Mouse (Mus musculus): ENCODE data around the gene Necab3. TPM values are rescaled to one million over a fixed set of nuclear protein-coding genes. Genes with fewer than 3 reads are reported as not detected.

Necab3 gene
- polyA plus RNA-seq, 1 experiment from 2014 or later: 0.73 TPM

- no peaks in the 10 kb centered on the region for H3K4me1 ChIP-seq (ENCODE audit: control insufficient read depth, low read depth, low read length)
- no peaks in the 10 kb centered on the region for H3K27me3 ChIP-seq (ENCODE audit: control insufficient read depth, insufficient read depth, low read depth, low read length)
- H3K4me2 ChIP-seq (ENCODE audit: low read depth, low read length): no peak overlapping the region
- no peak overlapping the region for H3K4me3 ChIP-seq (ENCODE audit: low read depth, low read length)
- no peaks in the 10 kb centered on the region for H3K9me3 ChIP-seq (replicated peaks; ENCODE audit: control insufficient read depth, low read length)
- H3K9ac ChIP-seq (ENCODE audit: low read depth, low read length): no peak overlapping the region
- 77% methylated on average over 5 of the region's 5 CpGs for WGBS (ENCODE audit: insufficient replicate concordance)
- no peak for ATAC-seq (ENCODE audit: low read depth)
- peaks cover under 1% of the 10 kb centered on the region; the same call in 1 of the 2 replicates for H3K36me3 ChIP-seq (ENCODE audit: control insufficient read depth, insufficient read depth)
- no peak overlapping the region for H3K27ac ChIP-seq (ENCODE audit: low read length)
These were observed 41.3 kb downstream of the Necab3 start for GRCm38 (mm10) chr2:154517424-154517823.

DNA sequence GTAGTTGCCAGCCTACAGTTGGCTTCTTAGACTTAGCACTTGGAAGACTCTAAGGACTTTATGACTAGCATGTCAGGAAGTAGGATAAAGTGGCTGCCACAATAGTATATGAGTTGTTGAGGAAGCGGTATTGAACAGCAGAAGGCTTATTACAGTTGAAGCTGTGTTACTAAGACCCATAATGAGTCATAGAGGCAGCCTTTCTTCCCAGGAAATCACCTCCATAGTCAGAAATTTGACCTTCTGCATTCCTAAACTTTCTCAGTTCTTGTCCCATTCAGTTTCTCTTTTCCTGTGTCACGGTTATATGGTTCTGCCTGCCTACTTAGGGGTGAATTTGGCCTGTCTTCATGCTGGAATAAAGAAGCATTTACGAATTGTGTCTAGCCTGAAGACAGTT, 41.7 kb downstream of the Necab3 start:
- WGBS (ENCODE audit: insufficient replicate concordance): 68% methylated on average over 3 of the region's 3 CpGs
- no peak overlapping the region for H3K4me3 ChIP-seq (ENCODE audit: low read depth, low read length)
- H3K4me1 ChIP-seq (ENCODE audit: control insufficient read depth, low read depth, low read length): no peaks in the 10 kb centered on the region
- no peak for ATAC-seq (ENCODE audit: low read depth)
- no peaks in the 10 kb centered on the region for H3K9me3 ChIP-seq (replicated peaks; ENCODE audit: control insufficient read depth, low read length)
- H3K27me3 ChIP-seq (ENCODE audit: control insufficient read depth, insufficient read depth, low read depth, low read length): no peaks in the 10 kb centered on the region
- no peak overlapping the region for H3K9ac ChIP-seq (ENCODE audit: low read depth, low read length)
- H3K27ac ChIP-seq (ENCODE audit: low read length): no peak overlapping the region
- H3K4me2 ChIP-seq (ENCODE audit: low read depth, low read length): no peak overlapping the region
- H3K36me3 ChIP-seq (ENCODE audit: control insufficient read depth, insufficient read depth): no peaks in the 10 kb centered on the region

GRCm38 (mm10) chr2:154510141-154510540, 48.5 kb downstream of the Necab3 start:
- Histone ChIP-seq H3K4me2 (ENCODE audit: low read depth, low read length) (no peak overlapping the region), H3K27me3 (ENCODE audit: control insufficient read depth, insufficient read depth, low read depth, low read length) (no peaks in the 10 kb centered on the region), H3K36me3 (ENCODE audit: control insufficient read depth, insufficient read depth) (no peaks in the 10 kb centered on the region; the same call in 1 of the 2 replicates), H3K9me3 (replicated peaks; ENCODE audit: control insufficient read depth, low read length) (no peaks in the 10 kb centered on the region), H3K27ac (ENCODE audit: low read length) (no peak overlapping the region), H3K4me3 (ENCODE audit: low read depth, low read length) (no peak overlapping the region), H3K4me1 (ENCODE audit: control insufficient read depth, low read depth, low read length) (peaks cover 6% of the 10 kb centered on the region), H3K9ac (ENCODE audit: low read depth, low read length) (no peak overlapping the region)
- WGBS (ENCODE audit: insufficient replicate concordance): 81% methylated on average over 3 of the region's 3 CpGs
- ATAC-seq (ENCODE audit: low read depth): no peak

DNA sequence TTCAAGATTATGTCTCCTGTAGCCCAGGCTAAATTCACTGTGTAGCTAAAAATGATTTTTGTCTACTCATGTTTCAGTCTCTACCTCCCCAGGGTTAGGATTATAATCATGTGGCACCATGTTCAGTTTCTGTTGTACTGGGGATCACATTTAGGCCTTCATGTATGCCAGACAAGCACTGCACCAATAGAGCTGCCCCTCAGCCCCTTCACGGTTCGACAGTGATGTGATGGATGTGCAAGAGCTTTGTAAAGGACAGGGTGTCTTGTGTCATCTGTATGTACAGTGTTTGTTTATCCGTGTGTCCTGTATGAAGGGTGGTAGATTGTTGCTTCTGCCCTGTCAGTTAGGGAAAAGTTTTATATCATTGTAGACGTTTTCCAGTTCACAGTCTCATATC, 50.2 kb downstream of the Necab3 start:
- WGBS (ENCODE audit: insufficient replicate concordance): 80% methylated on average over 4 of the region's 4 CpGs
- Histone ChIP-seq H3K27me3 (ENCODE audit: control insufficient read depth, insufficient read depth, low read depth, low read length) (no peaks in the 10 kb centered on the region), H3K27ac (ENCODE audit: low read length) (no peak overlapping the region), H3K4me1 (ENCODE audit: control insufficient read depth, low read depth, low read length) (peaks cover 6% of the 10 kb centered on the region), H3K4me3 (ENCODE audit: low read depth, low read length) (no peak overlapping the region), H3K9me3 (replicated peaks; ENCODE audit: control insufficient read depth, low read length) (no peaks in the 10 kb centered on the region), H3K36me3 (ENCODE audit: control insufficient read depth, insufficient read depth) (no peaks in the 10 kb centered on the region; the same call in 1 of the 2 replicates), H3K4me2 (ENCODE audit: low read depth, low read length) (no peak overlapping the region), H3K9ac (ENCODE audit: low read depth, low read length) (no peak overlapping the region)
- ATAC-seq (ENCODE audit: low read depth): no peak

DNA sequence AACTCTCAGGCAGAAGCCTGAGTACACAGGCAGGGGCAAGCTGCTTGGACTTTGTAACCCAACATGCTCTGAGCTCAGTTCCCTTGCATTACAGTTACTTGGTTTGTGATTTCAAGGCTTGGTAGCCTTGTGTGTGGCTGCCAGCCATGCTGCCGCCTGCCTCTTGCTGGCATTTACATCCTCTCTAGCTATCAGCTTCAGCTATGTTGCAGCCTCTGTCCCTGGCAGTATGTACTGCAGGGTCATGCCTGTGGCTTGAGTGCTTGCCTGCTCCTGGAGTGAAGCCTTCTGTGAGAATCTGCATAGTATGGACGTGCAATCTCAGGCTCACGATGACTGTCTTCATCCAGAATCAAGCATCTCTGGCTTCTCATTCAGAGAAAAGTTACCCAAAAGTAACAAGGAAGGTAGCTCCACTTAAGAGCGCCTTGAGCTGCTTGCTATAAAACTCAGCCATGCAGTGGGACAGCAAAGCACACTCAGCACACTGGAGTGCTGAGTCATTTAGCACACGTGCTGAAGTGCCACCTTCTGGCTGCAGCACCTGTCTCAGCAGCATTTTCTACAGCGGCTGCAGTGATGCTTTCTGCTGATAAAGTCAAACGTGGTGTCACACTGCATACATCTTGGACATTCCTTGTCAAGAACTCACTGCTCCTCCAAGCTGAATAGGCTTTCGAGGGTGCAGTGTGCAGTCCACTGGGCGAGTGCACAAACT, 51.0 kb downstream of the Necab3 start:
- no peak overlapping the region for H3K9ac ChIP-seq (ENCODE audit: low read depth, low read length)
- H3K27ac ChIP-seq (ENCODE audit: low read length): no peak overlapping the region
- H3K4me1 ChIP-seq (ENCODE audit: control insufficient read depth, low read depth, low read length): peaks cover 6% of the 10 kb centered on the region
- no peaks in the 10 kb centered on the region; the same call in 1 of the 2 replicates for H3K36me3 ChIP-seq (ENCODE audit: control insufficient read depth, insufficient read depth)
- H3K27me3 ChIP-seq (ENCODE audit: control insufficient read depth, insufficient read depth, low read depth, low read length): no peaks in the 10 kb centered on the region
- no peaks in the 10 kb centered on the region for H3K9me3 ChIP-seq (replicated peaks; ENCODE audit: control insufficient read depth, low read length)
- no peak overlapping the region for H3K4me2 ChIP-seq (ENCODE audit: low read depth, low read length)
- WGBS (ENCODE audit: insufficient replicate concordance): 46% methylated on average over 9 of the region's 9 CpGs
- ATAC-seq (ENCODE audit: low read depth): peak; percentile 58
- no peak overlapping the region for H3K4me3 ChIP-seq (ENCODE audit: low read depth, low read length)

GRCm38 (mm10) chr2:154507076-154507475, 51.6 kb downstream of the Necab3 start:
- no peaks in the 10 kb centered on the region for H3K9me3 ChIP-seq (replicated peaks; ENCODE audit: control insufficient read depth, low read length)
- 71% methylated on average over 2 of the region's 2 CpGs for WGBS (ENCODE audit: insufficient replicate concordance)
- H3K4me2 ChIP-seq (ENCODE audit: low read depth, low read length): no peak overlapping the region
- no peaks in the 10 kb centered on the region; the same call in 1 of the 2 replicates for H3K36me3 ChIP-seq (ENCODE audit: control insufficient read depth, insufficient read depth)
- ATAC-seq (ENCODE audit: low read depth): no peak
- no peaks in the 10 kb centered on the region for H3K27me3 ChIP-seq (ENCODE audit: control insufficient read depth, insufficient read depth, low read depth, low read length)
- no peak overlapping the region for H3K4me3 ChIP-seq (ENCODE audit: low read depth, low read length)
- H3K27ac ChIP-seq (ENCODE audit: low read length): no peak overlapping the region
- H3K9ac ChIP-seq (ENCODE audit: low read depth, low read length): no peak overlapping the region
- peaks cover 6% of the 10 kb centered on the region for H3K4me1 ChIP-seq (ENCODE audit: control insufficient read depth, low read depth, low read length)

DNA sequence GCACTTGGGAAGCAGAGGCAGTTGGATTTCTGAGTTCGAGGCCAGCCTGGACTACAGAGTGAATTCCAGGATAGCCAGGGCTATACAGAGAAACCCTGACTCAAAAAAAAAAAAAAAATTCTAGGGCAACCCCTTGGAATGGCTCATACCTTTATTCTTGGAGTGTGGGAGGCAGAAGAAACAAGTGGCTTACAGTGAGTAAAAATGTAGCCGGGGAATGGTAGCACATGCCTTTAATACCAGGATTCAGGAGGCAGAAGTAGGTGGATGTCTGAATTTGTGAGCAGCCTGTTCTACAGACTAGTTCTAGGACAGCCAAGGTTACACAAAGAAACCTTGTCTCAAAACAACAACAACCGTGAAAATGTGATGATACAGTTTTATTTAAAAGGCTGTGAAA, 57.9 kb downstream of the Necab3 start:
- Histone ChIP-seq H3K27me3 (ENCODE audit: control insufficient read depth, insufficient read depth, low read depth, low read length) (no peaks in the 10 kb centered on the region), H3K4me2 (ENCODE audit: low read depth, low read length) (no peak overlapping the region), H3K9ac (ENCODE audit: low read depth, low read length) (no peak overlapping the region), H3K9me3 (replicated peaks; ENCODE audit: control insufficient read depth, low read length) (no peaks in the 10 kb centered on the region), H3K4me3 (ENCODE audit: low read depth, low read length) (no peak overlapping the region), H3K36me3 (ENCODE audit: control insufficient read depth, insufficient read depth) (no peaks in the 10 kb centered on the region; the same call in 1 of the 2 replicates), H3K27ac (ENCODE audit: low read length) (no peak overlapping the region), H3K4me1 (ENCODE audit: control insufficient read depth, low read depth, low read length) (no peaks in the 10 kb centered on the region)
- WGBS (ENCODE audit: insufficient replicate concordance): 81% methylated on average over 3 of the region's 3 CpGs
- no peak for ATAC-seq (ENCODE audit: low read depth)

- no peak overlapping the region for H3K4me3 ChIP-seq (ENCODE audit: low read depth, low read length)
- no peak overlapping the region for H3K9ac ChIP-seq (ENCODE audit: low read depth, low read length)
- no peaks in the 10 kb centered on the region for H3K27me3 ChIP-seq (ENCODE audit: control insufficient read depth, insufficient read depth, low read depth, low read length)
- no peaks in the 10 kb centered on the region for H3K4me1 ChIP-seq (ENCODE audit: control insufficient read depth, low read depth, low read length)
- H3K9me3 ChIP-seq (replicated peaks; ENCODE audit: control insufficient read depth, low read length): no peaks in the 10 kb centered on the region
- H3K27ac ChIP-seq (ENCODE audit: low read length): no peak overlapping the region
- WGBS (ENCODE audit: insufficient replicate concordance): 49% methylated on average over 2 of the region's 2 CpGs
- H3K4me2 ChIP-seq (ENCODE audit: low read depth, low read length): no peak overlapping the region
- peak; percentile 47; the same call in 1 of the 2 replicates for ATAC-seq (ENCODE audit: low read depth)
- no peaks in the 10 kb centered on the region; the same call in 1 of the 2 replicates for H3K36me3 ChIP-seq (ENCODE audit: control insufficient read depth, insufficient read depth)
These were observed 58.9 kb downstream of the Necab3 start for GRCm38 (mm10) chr2:154499717-154500247.

- Histone ChIP-seq H3K4me3 (ENCODE audit: low read depth, low read length) (no peak overlapping the region), H3K27ac (ENCODE audit: low read length) (no peak overlapping the region), H3K27me3 (ENCODE audit: control insufficient read depth, insufficient read depth, low read depth, low read length) (no peaks in the 10 kb centered on the region), H3K9ac (ENCODE audit: low read depth, low read length) (no peak overlapping the region), H3K36me3 (ENCODE audit: control insufficient read depth, insufficient read depth) (no peaks in the 10 kb centered on the region; the same call in 1 of the 2 replicates), H3K4me1 (ENCODE audit: control insufficient read depth, low read depth, low read length) (no peaks in the 10 kb centered on the region), H3K4me2 (ENCODE audit: low read depth, low read length) (no peak overlapping the region), H3K9me3 (replicated peaks; ENCODE audit: control insufficient read depth, low read length) (no peaks in the 10 kb centered on the region)
- WGBS (ENCODE audit: insufficient replicate concordance): 49% methylated on average over 5 of the region's 5 CpGs
- ATAC-seq (ENCODE audit: low read depth): no peak
These were observed 60.1 kb downstream of the Necab3 start for GRCm38 (mm10) chr2:154498571-154498970.
